Mouse (Mus musculus): ENCODE data around the gene Zfp365.

The Zfp365 gene

GRCm38 (mm10) chr10:67912337-67912776, at the start of gene Zfp365:
Zfp365 (minus strand) TSS chr10:67912662.
- DNase-seq (ENCODE audit: low spot score in 2 of 2) = peak; percentile 93 to 94

- no peak for DNase-seq (ENCODE audit: low spot score in 2 of 2)
These were observed 47.5 kb upstream of the Zfp365 start for GRCm38 (mm10) chr10:67959982-67960381.

- no peak for DNase-seq (ENCODE audit: low spot score in 2 of 2)
These were observed 43.5 kb upstream of the Zfp365 start for GRCm38 (mm10) chr10:67955982-67956381.

- no peak for DNase-seq (ENCODE audit: low spot score in 2 of 2)
These were observed 39.2 kb upstream of the Zfp365 start for GRCm38 (mm10) chr10:67951690-67952089.

GRCm38 (mm10) chr10:67950059-67950748, 37.7 kb upstream of the Zfp365 start:
- no peak for DNase-seq (ENCODE audit: low spot score in 2 of 2)

- no peak for DNase-seq (ENCODE audit: low spot score in 2 of 2)
These were observed 31.1 kb upstream of the Zfp365 start for GRCm38 (mm10) chr10:67943513-67943912.

GRCm38 (mm10) chr10:67939546-67939945, 27.1 kb upstream of the Zfp365 start:
- DNase-seq (ENCODE audit: low spot score in 2 of 2) = no peak

GRCm38 (mm10) chr10:67937775-67938174, 25.3 kb upstream of the Zfp365 start:
- DNase-seq (ENCODE audit: low spot score in 2 of 2) = no peak

- no peak for DNase-seq (ENCODE audit: low spot score in 2 of 2)
These were observed 24.5 kb upstream of the Zfp365 start for GRCm38 (mm10) chr10:67936944-67937343.

- DNase-seq (ENCODE audit: low spot score in 2 of 2) = no peak
These were observed 20.3 kb upstream of the Zfp365 start for GRCm38 (mm10) chr10:67932780-67933179.

GRCm38 (mm10) chr10:67931328-67931727, 18.9 kb upstream of the Zfp365 start:
- DNase-seq (ENCODE audit: low spot score in 2 of 2) = no peak

GRCm38 (mm10) chr10:67928584-67928983, 16.1 kb upstream of the Zfp365 start:
- DNase-seq (ENCODE audit: low spot score in 2 of 2) = no peak

- peak; percentile 34 to 64 for DNase-seq (ENCODE audit: low spot score in 2 of 2)
These were observed 15.4 kb upstream of the Zfp365 start for GRCm38 (mm10) chr10:67927718-67928455.

GRCm38 (mm10) chr10:67924030-67924429, 11.6 kb upstream of the Zfp365 start:
- no peak for DNase-seq (ENCODE audit: low spot score in 2 of 2)

GRCm38 (mm10) chr10:67921777-67922176, 9.3 kb upstream of the Zfp365 start:
- no peak for DNase-seq (ENCODE audit: low spot score in 2 of 2)

GRCm38 (mm10) chr10:67919706-67920105, 7.2 kb upstream of the Zfp365 start:
- no peak for DNase-seq (ENCODE audit: low spot score in 2 of 2)

GRCm38 (mm10) chr10:67918194-67918899, 5.9 kb upstream of the Zfp365 start:
- peak; percentile 79 to 92 for DNase-seq (ENCODE audit: low spot score in 2 of 2)

- no peak for DNase-seq (ENCODE audit: low spot score in 2 of 2)
These were observed 4.9 kb upstream of the Zfp365 start for GRCm38 (mm10) chr10:67917356-67917755.

GRCm38 (mm10) chr10:67911447-67912336, 770 bp downstream of the Zfp365 start:
- no peak for DNase-seq (ENCODE audit: low spot score in 2 of 2)

GRCm38 (mm10) chr10:67907931-67908330, 4.5 kb downstream of the Zfp365 start:
- no peak for DNase-seq (ENCODE audit: low spot score in 2 of 2)

- DNase-seq (ENCODE audit: low spot score in 2 of 2) = no peak
These were observed 5.5 kb downstream of the Zfp365 start for GRCm38 (mm10) chr10:67906926-67907325.
